Mouse (Mus musculus): ENCODE measurements around the gene Dapk3.

GRCm38 (mm10) chr10:81140717-81141454, 41.9 kb upstream of the Dapk3 start:
- no peak for TF ChIP-seq CTCF (IDR thresholded peaks at IDR 0.05; ENCODE audit: low read depth, low read length)
- peak; percentile 50; the same call in 1 of the 2 replicates for TF ChIP-seq EP300 (IDR thresholded peaks at IDR 0.05; ENCODE audit: insufficient read depth, low read depth, low read length)

Data from ES-Bruce4 (cell line).